Mouse (Mus musculus) heart, adult 2 months (tissue): Measurements from ENCODE around the gene Gnl1. TPM values are rescaled to one million over a fixed set of nuclear protein-coding genes. Genes with fewer than 3 reads are reported as not detected.
"Not testable (repeated sequence)": the region's sequence is repeated elsewhere in the genome, so short reads cannot be mapped to it uniquely, and the experiment has no call there.

Source experiments
- DNase-seq, 2 experiments: peaks; one replicate each; pipeline ENCODE4 v3.0.0; 2021
- H3K27ac ChIP-seq: fragments of 200-600 bp; 2 replicates; pipeline ENCODE4 v1.8.1; 2022
- H3K27me3 ChIP-seq: fragments of 200-500 bp; 2 replicates; pipeline ENCODE4 v1.6.1; 2012; ENCODE audit warnings: mild to moderate bottlenecking, low read length, inconsistent platforms, mixed read lengths; ENCODE audit not compliant: control insufficient read depth, insufficient read depth
- H3K36me3 ChIP-seq: fragments of 200-500 bp; 2 replicates; pipeline ENCODE4 v1.6.1; 2012; ENCODE audit warnings: low read length, inconsistent platforms; ENCODE audit not compliant: control insufficient read depth, insufficient read depth
- H3K4me1 ChIP-seq: fragments of 200-500 bp; 2 replicates; pipeline ENCODE4 v1.6.1; 2011; ENCODE audit warnings: low read length; ENCODE audit not compliant: control insufficient read depth, insufficient read depth
- H3K4me3 ChIP-seq: fragments of 200-600 bp; 2 replicates; pipeline ENCODE4 v1.8.1; 2022
- H3K79me2 ChIP-seq: fragments of 200-500 bp; replicated peaks from 2 replicates; pipeline ENCODE4 v1.6.1; 2012; ENCODE audit warnings: mild to moderate bottlenecking, inconsistent platforms, low read length, moderate library complexity, mixed read lengths; ENCODE audit not compliant: control insufficient read depth, insufficient read depth
- H3K9ac ChIP-seq: fragments of 200-500 bp; 2 replicates; pipeline ENCODE4 v1.6.1; 2012; ENCODE audit warnings: low read depth, mild to moderate bottlenecking, control low read depth, inconsistent platforms, low read length, mixed read lengths
- CTCF ChIP-seq: fragments of 200-600 bp; IDR thresholded peaks from 2 replicates; pipeline ENCODE4 v1.8.1; 2022; ENCODE audit warnings: antibody characterized with exemption, mild to moderate bottlenecking, moderate library complexity
- EP300 ChIP-seq: fragments of 200-500 bp; IDR thresholded peaks from 2 replicates; pipeline ENCODE4 v1.6.1; 2011; ENCODE audit warnings: low read depth, low read length, control low read depth; ENCODE audit not compliant: insufficient read depth
- POLR2A ChIP-seq: fragments of 200-500 bp; IDR thresholded peaks from 2 replicates; pipeline ENCODE4 v1.6.1; 2011; ENCODE audit warnings: mild to moderate bottlenecking, low read depth, low read length, control low read depth; ENCODE audit not compliant: insufficient read depth
- WGBS: fragments of 180-500 bp; shearing (Covaris S2); methylation state at CpG from one replicate; pipeline ENCODE4 v1.1.7; 2018; 5-methylcytosine and 5-hydroxymethylcytosine counted together
- intact Hi-C: fragments of 180-260 bp; cut with DNase I; formaldehyde crosslinking; loops from one replicate; pipeline ENCODE4 v1.15.1; 2025
- polyA plus RNA-seq: library from polyadenylated mRNA; depleted of rRNA; stranded (reverse); fragments of >200 nt; gene quantifications from 2 replicates; pipeline ENCODE4 v1.2.3, GENCODE M21; 2012
- total RNA-seq, 2 experiments: library from RNA; stranded (reverse); gene quantifications; 2 replicates each; pipeline ENCODE4 v1.2.3; 2021

Gene Gnl1
- total and polyA plus RNA-seq, 3 experiments: 17.0 to 35.6 (median 27.4) TPM

GRCm38 (mm10) chr17:36023710-36024654 lies 44.3 kb downstream of the Gnl1 start:
- peaks cover 15% of the 10 kb centered on the region for H3K4me1 ChIP-seq
- WGBS: 44% methylated on average over 9 of the region's 9 CpGs
- no peak overlapping the region for H3K9ac ChIP-seq
- H3K27ac ChIP-seq: peak overlapping the region; percentile 89
- H3K4me3 ChIP-seq: peak overlapping the region; percentile 7; the same call in 1 of the 2 replicates
- DNase-seq: peak; percentile 51 to 62
- no peaks in the 10 kb centered on the region for H3K27me3 ChIP-seq
- no peak for TF ChIP-seq CTCF
- peak; percentile 44; the same call in 1 of the 2 replicates for TF ChIP-seq POLR2A
- TF ChIP-seq EP300: peak; percentile 31; the same call in 1 of the 2 replicates
- no peaks in the 10 kb centered on the region; the same call in 1 of the 2 replicates for H3K36me3 ChIP-seq
- H3K79me2 ChIP-seq: no peaks in the 10 kb centered on the region
- intact Hi-C loops: no loop called here

DNA sequence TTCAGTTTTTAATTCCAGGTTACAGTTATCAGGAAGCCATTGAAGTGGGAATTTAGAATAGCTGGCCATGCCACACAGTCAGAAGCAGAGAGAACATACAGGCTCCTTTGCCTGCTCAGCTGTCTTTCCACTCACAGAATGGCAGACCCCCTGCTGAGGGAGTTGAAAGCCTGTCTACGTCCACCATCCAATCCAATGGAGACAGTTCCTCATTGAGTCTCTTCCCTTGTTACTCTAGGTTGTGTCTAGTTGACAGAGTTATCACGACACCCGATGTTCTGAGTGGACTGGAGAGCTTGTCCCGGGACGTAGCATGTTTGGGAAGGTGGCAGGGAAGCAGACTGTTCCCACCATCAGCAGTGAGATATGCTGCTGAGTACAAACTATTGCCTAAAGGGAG lies 45.5 kb downstream of the Gnl1 start:
- no peak overlapping the region for H3K4me3 ChIP-seq
- no peaks in the 10 kb centered on the region for H3K79me2 ChIP-seq
- peaks cover 13% of the 10 kb centered on the region for H3K4me1 ChIP-seq
- peak overlapping the region; percentile 20; the same call in 1 of the 2 replicates for H3K27ac ChIP-seq
- TF ChIP-seq EP300 (no peak), POLR2A (no peak), CTCF (no peak)
- no peaks in the 10 kb centered on the region; the same call in 1 of the 2 replicates for H3K36me3 ChIP-seq
- H3K27me3 ChIP-seq: no peaks in the 10 kb centered on the region
- WGBS: 56% methylated on average over 5 of the region's 5 CpGs
- intact Hi-C loops: no loop called here
- no peak overlapping the region for H3K9ac ChIP-seq
- DNase-seq: no peak

- no peak for DNase-seq
- H3K4me3 ChIP-seq: no peak overlapping the region
- TF ChIP-seq EP300: no peak
- no peak for TF ChIP-seq CTCF
- TF ChIP-seq POLR2A: no peak
- no peaks in the 10 kb centered on the region for H3K79me2 ChIP-seq
- H3K27me3 ChIP-seq: no peaks in the 10 kb centered on the region
- no peak overlapping the region for H3K9ac ChIP-seq
- no peaks in the 10 kb centered on the region; the same call in 1 of the 2 replicates for H3K36me3 ChIP-seq
- 74% methylated on average over 4 of the region's 4 CpGs for WGBS
- intact Hi-C loops: no loop called here
- H3K4me1 ChIP-seq: peaks cover 16% of the 10 kb centered on the region
- no peak overlapping the region for H3K27ac ChIP-seq
Observed at GRCm38 (mm10) chr17:36025901-36026300, 46.2 kb downstream of the Gnl1 start.

GRCm38 (mm10) chr17:36027663-36028062 lies 48.0 kb downstream of the Gnl1 start:
- H3K9ac ChIP-seq: no peak overlapping the region
- H3K4me1 ChIP-seq: peaks cover 12% of the 10 kb centered on the region
- DNase-seq: no peak
- TF ChIP-seq EP300: no peak
- TF ChIP-seq CTCF: no peak
- TF ChIP-seq POLR2A: no peak
- H3K79me2 ChIP-seq: no peaks in the 10 kb centered on the region
- 87% methylated on average over 4 of the region's 4 CpGs for WGBS
- intact Hi-C loops: no loop called here
- no peaks in the 10 kb centered on the region for H3K27me3 ChIP-seq
- H3K36me3 ChIP-seq: no peaks in the 10 kb centered on the region; the same call in 1 of the 2 replicates
- H3K4me3 ChIP-seq: no peak overlapping the region
- H3K27ac ChIP-seq: no peak overlapping the region

GRCm38 (mm10) chr17:36028879-36029619 lies 49.4 kb downstream of the Gnl1 start:
- H3K36me3 ChIP-seq: no peaks in the 10 kb centered on the region
- intact Hi-C loops: no loop called here
- 85% methylated on average over 7 of the region's 7 CpGs for WGBS
- H3K4me3 ChIP-seq: no peak overlapping the region
- DNase-seq: no peak
- H3K9ac ChIP-seq: no peak overlapping the region
- H3K79me2 ChIP-seq: no peaks in the 10 kb centered on the region
- peaks cover 6% of the 10 kb centered on the region for H3K4me1 ChIP-seq
- H3K27ac ChIP-seq: no peak overlapping the region
- TF ChIP-seq CTCF (no peak), POLR2A (no peak), EP300 (no peak)
- H3K27me3 ChIP-seq: no peaks in the 10 kb centered on the region

DNA sequence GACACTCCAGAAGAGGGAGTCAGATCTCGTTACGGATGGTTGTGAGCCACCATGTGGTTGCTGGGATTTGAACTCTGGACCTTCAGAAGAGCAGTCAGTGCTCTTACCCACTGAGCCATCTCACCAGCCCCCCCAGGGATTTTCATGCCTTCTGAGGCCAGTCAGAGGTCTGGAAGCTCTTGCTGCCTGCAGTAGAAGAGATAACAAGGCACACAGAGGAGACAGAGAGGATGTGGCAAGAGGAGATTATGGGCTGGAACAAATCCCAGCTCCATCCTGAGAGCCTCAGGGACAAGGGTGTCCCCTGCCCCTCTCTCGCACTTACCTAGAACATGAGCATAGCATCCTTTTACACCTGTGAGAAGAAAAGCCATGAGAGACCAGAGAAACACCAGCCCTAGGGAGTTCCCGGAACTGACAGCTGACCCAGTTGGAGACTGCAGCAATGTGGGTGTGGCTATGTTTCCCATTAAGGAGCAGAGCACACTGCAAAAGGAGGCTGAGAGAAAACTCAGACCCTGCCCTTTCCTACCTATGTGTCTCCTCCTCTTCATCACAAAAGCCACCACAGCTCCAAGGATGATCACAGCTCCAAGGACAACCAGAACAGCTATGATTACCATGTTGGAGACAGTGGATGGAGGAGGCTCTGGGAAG lies 50.5 kb downstream of the Gnl1 start:
- H3K4me3 ChIP-seq, H3K9ac ChIP-seq, H3K4me1 ChIP-seq, H3K27me3 ChIP-seq, intact Hi-C loops, H3K27ac ChIP-seq, H3K79me2 ChIP-seq, H3K36me3 ChIP-seq: not testable (repeated sequence)
- 59% methylated on average over 4 of the region's 4 CpGs for WGBS
- DNase-seq: peak; percentile 51 to 52

- H3K27me3 ChIP-seq, H3K79me2 ChIP-seq, H3K9ac ChIP-seq, H3K36me3 ChIP-seq, H3K4me1 ChIP-seq, DNase-seq, intact Hi-C loops: not testable (repeated sequence)
- peak overlapping the region; percentile 67 for H3K4me3 ChIP-seq
- peak overlapping the region; percentile 88 for H3K27ac ChIP-seq
- 78% methylated on average over 8 of the region's 8 CpGs for WGBS
Observed at GRCm38 (mm10) chr17:36030703-36031582, 51.3 kb downstream of the Gnl1 start.
